Mouse (Mus musculus) granulocyte monocyte progenitor cell, adult 5-6 weeks (primary cell): ENCODE measurements around the gene Tyro3. TPM values are rescaled to one million over a fixed set of nuclear protein-coding genes. Genes with fewer than 3 reads are reported as not detected.

ENCODE experiments used
- ATAC-seq: replicated peaks from 2 replicates; pipeline ENCODE4 v1.8.0; 2016; ENCODE audit warnings: mild to moderate bottlenecking, moderate TSS enrichment, inconsistent platforms; ENCODE audit not compliant: poor library complexity, severe bottlenecking
- total RNA-seq, 2 experiments: library from RNA; stranded (forward) in 1 of 2; stranded (reverse) in 1 of 2; fragments of 200-712, 200-1000 nt in 1 of 2; fragments of >200 nt in 1 of 2; fragmentation: Nextera tagmentation in 1 of 2; gene quantifications; 2 replicates each; pipeline ENCODE4 v1.2.3; 2014 to 2017

Gene Tyro3
- total RNA-seq, 2 experiments from 2014 or later: not detected

- no peak for ATAC-seq
Observed at GRCm38 (mm10) chr2:119845882-119846546, 48.5 kb downstream of the Tyro3 start.

DNA sequence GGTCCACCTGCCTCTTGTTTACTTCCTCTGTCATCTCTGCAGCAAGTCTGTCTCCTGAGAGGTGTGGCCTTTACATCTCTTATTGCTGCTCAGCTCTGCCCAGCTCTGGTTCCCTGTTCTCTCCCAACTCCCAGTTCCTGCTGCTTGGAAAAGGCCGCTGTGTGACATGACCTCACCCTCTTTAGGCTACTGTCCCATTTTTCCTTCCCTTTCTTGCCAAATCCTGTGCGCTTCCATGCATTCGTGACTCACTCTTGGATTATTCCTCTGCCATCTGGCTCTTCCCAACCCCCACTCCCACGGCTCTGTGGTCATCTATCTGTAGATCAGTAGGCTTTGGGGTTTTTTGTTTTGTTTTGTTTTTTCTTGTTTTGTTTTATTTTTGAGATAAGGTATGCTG, 49.4 kb downstream of the Tyro3 start:
- ATAC-seq: no peak

DNA sequence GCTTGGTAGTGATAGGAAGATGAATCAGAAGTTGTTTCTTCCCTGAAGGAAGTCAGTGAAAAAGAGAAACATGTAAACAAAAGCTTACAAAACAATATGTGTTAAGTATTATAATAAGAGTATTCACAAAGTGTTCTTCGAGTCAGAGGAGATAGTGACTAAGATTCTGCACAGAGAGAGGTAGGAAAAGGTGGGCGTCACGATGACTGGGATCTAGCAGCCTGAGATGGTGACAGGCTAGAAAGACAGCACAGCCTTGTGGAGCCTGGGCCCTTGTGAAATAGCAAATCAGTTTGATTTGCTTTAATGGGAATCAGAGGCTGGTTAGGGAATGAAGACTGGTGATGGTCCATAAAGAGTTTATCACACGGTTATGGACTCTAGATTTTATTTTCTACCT, 56.3 kb downstream of the Tyro3 start:
- ATAC-seq: no peak

DNA sequence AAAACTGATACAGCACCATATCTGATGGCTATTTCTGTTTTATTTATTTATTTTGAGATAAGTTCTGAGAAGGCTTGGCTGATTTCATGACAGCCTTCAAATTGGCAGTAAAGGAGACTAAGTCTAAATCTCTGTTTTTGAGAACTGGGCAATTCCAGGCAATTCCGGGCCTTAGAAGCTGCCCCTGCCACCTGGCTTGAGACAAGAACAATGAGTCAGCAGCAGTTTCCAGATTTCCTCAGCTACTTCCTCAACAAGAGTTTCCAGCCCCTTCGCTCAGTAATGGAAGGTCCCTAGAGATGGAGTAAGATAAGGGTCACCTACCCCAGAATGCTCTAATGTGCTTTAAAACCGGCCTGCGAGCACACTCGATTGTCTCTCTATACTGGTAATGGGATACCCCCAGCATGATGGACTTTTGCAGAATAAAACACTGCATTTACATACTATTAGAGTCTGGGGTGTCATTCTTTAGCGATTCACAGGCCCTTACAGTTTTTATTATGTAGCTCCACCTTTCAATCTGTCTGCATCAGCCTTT, 57.8 kb downstream of the Tyro3 start:
- no peak for ATAC-seq

GRCm38 (mm10) chr2:119857341-119857740, 59.8 kb downstream of the Tyro3 start:
- ATAC-seq: no peak

DNA sequence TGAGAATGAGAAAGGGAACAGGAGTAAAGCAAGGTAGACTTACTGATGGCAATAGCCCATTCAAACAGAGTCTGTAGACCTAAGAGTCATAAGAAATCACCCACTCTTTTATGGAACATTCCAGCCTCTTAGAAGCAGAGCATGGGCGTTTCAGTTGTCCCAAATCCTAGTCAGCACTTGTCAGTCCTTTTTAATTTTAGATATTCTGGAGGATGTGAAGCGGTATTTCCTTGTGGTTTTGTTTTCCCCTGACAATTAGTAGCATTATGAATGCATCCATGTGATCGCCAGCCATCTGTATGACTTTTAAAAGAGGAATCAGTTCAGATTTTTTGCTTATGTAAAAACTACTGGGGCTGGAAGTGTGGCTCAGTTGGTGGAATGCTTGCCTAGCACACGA, 67.0 kb downstream of the Tyro3 start:
- no peak for ATAC-seq

Other genes with a start within 250 kb of the Tyro3 start
- 11.5 and 17.2 TPM in 2 replicates for gene Nusap1, start 179.4 kb upstream of the Tyro3 start, total RNA-seq (2014; fragmentation: Nextera tagmentation)
- 95.4 and 98.2 TPM in 2 replicates for gene Nusap1, start 179.4 kb upstream of the Tyro3 start, total RNA-seq (2017)
- gene Oip5, start 179.3 kb upstream of the Tyro3 start, total RNA-seq (2014; fragmentation: Nextera tagmentation): 12.2 and 19.0 TPM in 2 replicates
- 17.7 and 19.9 TPM in 2 replicates for gene Oip5, start 179.3 kb upstream of the Tyro3 start, total RNA-seq (2017)
- 30.0 and 30.7 TPM in 2 replicates for gene Ndufaf1, start 134.9 kb upstream of the Tyro3 start, total RNA-seq (2014; fragmentation: Nextera tagmentation)
- 22.1 and 23.6 TPM in 2 replicates for gene Ndufaf1, start 134.9 kb upstream of the Tyro3 start, total RNA-seq (2017)
- gene Rtf1, start 122.7 kb upstream of the Tyro3 start, total RNA-seq (2014; fragmentation: Nextera tagmentation): 45.2 and 49.5 TPM in 2 replicates
- 33.3 and 38.8 TPM in 2 replicates for gene Rtf1, start 122.7 kb upstream of the Tyro3 start, total RNA-seq (2017)
- 0.47 TPM in 1 of 2 replicates, not detected in the other for gene Itpka, start 55.4 kb upstream of the Tyro3 start, total RNA-seq (2014; fragmentation: Nextera tagmentation)
- gene Itpka, start 55.4 kb upstream of the Tyro3 start, total RNA-seq (2017): 0.57 TPM in 1 of 2 replicates, not detected in the other
- gene Ltk, start 37.3 kb upstream of the Tyro3 start, total RNA-seq (2014; fragmentation: Nextera tagmentation): not detected in 2 replicates
- not detected in 2 replicates for gene Ltk, start 37.3 kb upstream of the Tyro3 start, total RNA-seq (2017)
- 15.8 and 16.1 TPM in 2 replicates for gene Rpap1, start 10.2 kb upstream of the Tyro3 start, total RNA-seq (2014; fragmentation: Nextera tagmentation)
- 10.7 and 11.7 TPM in 2 replicates for gene Rpap1, start 10.2 kb upstream of the Tyro3 start, total RNA-seq (2017)
- 71.3 and 81.4 TPM in 2 replicates for gene Mga, start 99.5 kb downstream of the Tyro3 start, total RNA-seq (2014; fragmentation: Nextera tagmentation)
- gene Mga, start 99.5 kb downstream of the Tyro3 start, total RNA-seq (2017): 61.2 and 71.1 TPM in 2 replicates
- 3.0 and 3.8 TPM in 2 replicates for gene Mapkbp1, start 175.0 kb downstream of the Tyro3 start, total RNA-seq (2014; fragmentation: Nextera tagmentation)
- gene Mapkbp1, start 175.0 kb downstream of the Tyro3 start, total RNA-seq (2017): 4.3 and 7.6 TPM in 2 replicates
- 2.3 and 7.9 TPM in 2 replicates for gene Jmjd7, start 229.8 kb downstream of the Tyro3 start, total RNA-seq (2014; fragmentation: Nextera tagmentation)
- 3.5 and 4.0 TPM in 2 replicates for gene Jmjd7, start 229.8 kb downstream of the Tyro3 start, total RNA-seq (2017)
- gene Gm28042, start 229.8 kb downstream of the Tyro3 start, total RNA-seq (2014; fragmentation: Nextera tagmentation): 1.0 and 1.5 TPM in 2 replicates
- gene Gm28042, start 229.8 kb downstream of the Tyro3 start, total RNA-seq (2017): not detected in 2 replicates
- 0.62 TPM in 1 of 2 replicates, not detected in the other for gene Pla2g4b, start 235.7 kb downstream of the Tyro3 start, total RNA-seq (2014; fragmentation: Nextera tagmentation)
- 0.72 and 1.8 TPM in 2 replicates for gene Pla2g4b, start 235.7 kb downstream of the Tyro3 start, total RNA-seq (2017)